Mouse (Mus musculus): ENCODE results near the gene Mb21d2.

GRCm38 (mm10) chr16:28896571-28896970 lies 32.9 kb downstream of the Mb21d2 start:
- TF ChIP-seq MAX (IDR thresholded peaks at IDR 0.05) (no peak), CTCF (IDR thresholded peaks at IDR 0.05; ENCODE audit: control insufficient read depth, insufficient read depth, insufficient read length) (no peak)

Data from C2C12 (cell line).